Mouse (Mus musculus) forebrain, embryonic 14.5 days (tissue): ENCODE measurements around the gene Ahnak2. TPM values are rescaled to one million over a fixed set of nuclear protein-coding genes. Genes with fewer than 3 reads are reported as not detected.

Source experiments
- ATAC-seq: fragments of 200-750 bp; cut with Nextera tagmentation; 2 replicates; pipeline ENCODE4 v1.8.0; 2017; ENCODE audit warnings: mild to moderate bottlenecking, moderate library complexity
- DNase-seq: peaks from one replicate; pipeline ENCODE4 v3.0.0-alpha.2; 2015; ENCODE audit warnings: low spot score
- H3K27ac ChIP-seq: fragments of 300-500 bp; sonication (generic); 2 replicates; pipeline ENCODE4 v1.5.1; 2014; ENCODE audit warnings: low read depth, mild to moderate bottlenecking, control low read depth, low read length, moderate library complexity
- H3K27me3 ChIP-seq: fragments of 300-500 bp; sonication (generic); replicated peaks from 2 replicates; pipeline ENCODE4 v1.6.1; 2014; ENCODE audit warnings: low read length, control low read depth, mixed read lengths; ENCODE audit not compliant: control insufficient read depth, insufficient read depth
- H3K36me3 ChIP-seq: fragments of 300-500 bp; sonication (generic); 2 replicates; pipeline ENCODE4 v1.6.1; 2014; ENCODE audit warnings: low read length, control low read depth; ENCODE audit not compliant: control insufficient read depth, insufficient read depth
- H3K4me1 ChIP-seq: fragments of 300-500 bp; sonication (generic); 2 replicates; pipeline ENCODE4 v1.6.1; 2014; ENCODE audit warnings: antibody characterized with exemption, low read length, control low read depth; ENCODE audit not compliant: control insufficient read depth, insufficient read depth
- H3K4me2 ChIP-seq: fragments of 300-500 bp; sonication (generic); 2 replicates; pipeline ENCODE4 v1.6.1; 2014; ENCODE audit warnings: mild to moderate bottlenecking, control low read depth, low read length
- H3K4me3 ChIP-seq: fragments of 300-500 bp; sonication (generic); 2 replicates; pipeline ENCODE4 v1.5.1; 2014; ENCODE audit warnings: low read depth, low read length, control low read depth
- H3K9ac ChIP-seq: fragments of 300-500 bp; sonication (generic); 2 replicates; pipeline ENCODE4 v1.6.1; 2014; ENCODE audit warnings: mild to moderate bottlenecking, low read length, control low read depth, moderate library complexity
- H3K9me3 ChIP-seq: fragments of 300-500 bp; sonication (generic); replicated peaks from 2 replicates; pipeline ENCODE4 v1.6.1; 2016; ENCODE audit warnings: low read length, control low read depth, mixed read lengths; ENCODE audit not compliant: control insufficient read depth
- WGBS: fragments of 180-500 bp; shearing (Covaris S2); extraction: QIAGEN DNeasy Blood & Tissue Kit; methylation state at CpG from one replicate; pipeline ENCODE4 v1.1.7; 2014; 5-methylcytosine and 5-hydroxymethylcytosine counted together
- polyA plus RNA-seq: library from polyadenylated mRNA; unstranded; fragments of >200 nt; fragmentation: Nextera tagmentation; extraction: Ambion mirVana; gene quantifications from 2 replicates; pipeline ENCODE4 v1.2.1, GENCODE M21; 2014

Gene Ahnak2
- polyA plus RNA-seq, 1 experiment from 2014 or later: 0.29 TPM

DNA sequence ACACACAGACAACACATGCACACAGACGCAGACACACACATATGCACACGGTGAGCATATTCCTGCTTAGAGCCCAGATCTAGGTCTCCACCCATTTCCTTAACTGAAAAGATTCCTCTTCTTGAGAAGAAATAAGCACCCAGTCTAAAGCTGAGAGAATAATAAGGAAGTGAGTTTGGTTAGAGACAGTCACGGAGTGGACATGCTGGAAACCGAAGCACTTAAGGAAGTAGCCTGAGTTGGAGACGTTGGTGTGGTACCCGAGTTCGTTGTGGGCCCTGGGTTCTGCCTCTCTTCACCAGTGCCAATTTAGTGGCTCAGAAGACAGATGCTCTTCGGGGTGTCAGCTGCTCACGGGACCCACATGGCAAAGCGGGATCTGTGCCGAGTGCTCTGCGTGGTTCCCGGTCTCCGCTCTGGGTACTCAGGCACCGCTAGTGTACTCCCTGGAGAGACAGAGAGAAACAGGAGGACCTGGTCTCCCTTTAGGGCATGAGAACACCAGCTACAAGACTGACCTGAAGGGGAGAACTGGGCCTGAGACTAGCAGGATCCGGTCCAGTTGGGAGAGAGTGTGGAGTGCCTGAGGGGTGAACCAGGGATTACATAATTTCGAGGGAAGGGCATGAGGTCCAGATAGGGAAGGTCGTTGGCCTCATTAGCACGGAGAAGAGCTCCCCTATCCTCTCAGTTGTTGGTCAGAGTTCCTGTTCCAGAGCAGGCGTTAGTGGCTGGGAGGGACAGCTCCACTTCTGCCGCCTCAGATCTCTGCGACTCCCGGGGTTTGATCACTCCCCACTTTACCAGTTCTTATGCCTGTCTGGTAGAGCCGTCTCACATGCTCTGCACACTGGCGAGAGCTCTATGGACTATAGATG is 38.0 kb upstream of the Ahnak2 start:
- H3K27ac ChIP-seq: no peak overlapping the region
- H3K9me3 ChIP-seq: no peaks in the 10 kb centered on the region
- no peak overlapping the region for H3K4me3 ChIP-seq
- ATAC-seq (no peak), DNase-seq (no peak)
- no peaks in the 10 kb centered on the region for H3K4me1 ChIP-seq
- H3K4me2 ChIP-seq: no peak overlapping the region
- no peak overlapping the region for H3K9ac ChIP-seq
- 86% methylated on average over 25 of the region's 25 CpGs for WGBS
- no peaks in the 10 kb centered on the region for H3K36me3 ChIP-seq
- H3K27me3 ChIP-seq: no peaks in the 10 kb centered on the region

- Histone ChIP-seq H3K4me2 (no peak overlapping the region), H3K4me1 (peaks cover 11% of the 10 kb centered on the region), H3K27ac (no peak overlapping the region), H3K4me3 (no peak overlapping the region), H3K9ac (no peak overlapping the region), H3K27me3 (no peaks in the 10 kb centered on the region), H3K36me3 (peaks cover 13% of the 10 kb centered on the region), H3K9me3 (no peaks in the 10 kb centered on the region)
- WGBS: 78% methylated on average over 2 of the region's 2 CpGs
- DNase-seq (no peak), ATAC-seq (no peak)
Observed at GRCm38 (mm10) chr12:112835046-112835445, 32.6 kb upstream of the Ahnak2 start.

- peaks cover 11% of the 10 kb centered on the region for H3K4me1 ChIP-seq
- WGBS: 86% methylated on average over 6 of the region's 6 CpGs
- peaks cover 13% of the 10 kb centered on the region for H3K36me3 ChIP-seq
- H3K9me3 ChIP-seq: no peaks in the 10 kb centered on the region
- H3K27me3 ChIP-seq: no peaks in the 10 kb centered on the region
- DNase-seq: no peak
- no peak for ATAC-seq
- no peak overlapping the region for H3K4me2 ChIP-seq
- H3K27ac ChIP-seq: no peak overlapping the region
- no peak overlapping the region for H3K9ac ChIP-seq
- H3K4me3 ChIP-seq: no peak overlapping the region
Observed at GRCm38 (mm10) chr12:112833527-112833926, 31.1 kb upstream of the Ahnak2 start.

DNA sequence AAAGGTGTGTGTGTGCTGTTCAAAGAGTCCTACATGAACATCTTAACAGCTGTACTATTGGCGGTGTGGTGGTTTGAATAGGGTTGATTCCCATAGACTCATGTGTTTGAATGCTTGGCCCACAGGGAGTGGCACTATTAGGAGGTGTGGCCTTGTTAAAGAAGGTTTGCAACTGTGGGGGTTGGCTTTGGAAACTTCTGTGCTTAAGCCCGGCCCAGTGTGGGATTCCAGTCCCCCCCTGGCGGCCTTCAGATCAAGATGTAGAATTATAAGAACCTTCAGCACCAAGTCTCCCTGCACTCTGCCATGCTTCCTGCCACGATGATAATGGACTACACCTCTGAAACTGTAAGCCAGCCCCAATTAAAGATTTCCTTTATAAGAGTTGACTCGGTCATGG is 30.0 kb upstream of the Ahnak2 start:
- peaks cover 20% of the 10 kb centered on the region for H3K4me1 ChIP-seq
- H3K9me3 ChIP-seq: no peaks in the 10 kb centered on the region
- no peak for DNase-seq
- no peaks in the 10 kb centered on the region for H3K27me3 ChIP-seq
- H3K36me3 ChIP-seq: peaks cover 18% of the 10 kb centered on the region
- H3K4me2 ChIP-seq: no peak overlapping the region
- ATAC-seq: no peak
- no peak overlapping the region for H3K9ac ChIP-seq
- 96% methylated on average over 5 of the region's 5 CpGs for WGBS
- H3K27ac ChIP-seq: no peak overlapping the region
- no peak overlapping the region for H3K4me3 ChIP-seq

- Histone ChIP-seq H3K9ac (peak overlapping the region; percentile 81), H3K27me3 (no peaks in the 10 kb centered on the region), H3K4me2 (peak overlapping the region; percentile 69), H3K27ac (no peak overlapping the region), H3K9me3 (no peaks in the 10 kb centered on the region), H3K4me1 (peaks cover 33% of the 10 kb centered on the region), H3K36me3 (peaks cover 36% of the 10 kb centered on the region), H3K4me3 (peak overlapping the region; percentile 95)
- DNase-seq (no peak), ATAC-seq (no peak)
- WGBS: 85% methylated on average over 3 of the region's 3 CpGs
Observed at GRCm38 (mm10) chr12:112830570-112830969, 28.1 kb upstream of the Ahnak2 start.

GRCm38 (mm10) chr12:112830141-112830540 is 27.7 kb upstream of the Ahnak2 start:
- WGBS: 29% methylated on average over 2 of the region's 2 CpGs
- peaks cover 33% of the 10 kb centered on the region for H3K4me1 ChIP-seq
- H3K27ac ChIP-seq: peak overlapping the region; percentile 63

DNA sequence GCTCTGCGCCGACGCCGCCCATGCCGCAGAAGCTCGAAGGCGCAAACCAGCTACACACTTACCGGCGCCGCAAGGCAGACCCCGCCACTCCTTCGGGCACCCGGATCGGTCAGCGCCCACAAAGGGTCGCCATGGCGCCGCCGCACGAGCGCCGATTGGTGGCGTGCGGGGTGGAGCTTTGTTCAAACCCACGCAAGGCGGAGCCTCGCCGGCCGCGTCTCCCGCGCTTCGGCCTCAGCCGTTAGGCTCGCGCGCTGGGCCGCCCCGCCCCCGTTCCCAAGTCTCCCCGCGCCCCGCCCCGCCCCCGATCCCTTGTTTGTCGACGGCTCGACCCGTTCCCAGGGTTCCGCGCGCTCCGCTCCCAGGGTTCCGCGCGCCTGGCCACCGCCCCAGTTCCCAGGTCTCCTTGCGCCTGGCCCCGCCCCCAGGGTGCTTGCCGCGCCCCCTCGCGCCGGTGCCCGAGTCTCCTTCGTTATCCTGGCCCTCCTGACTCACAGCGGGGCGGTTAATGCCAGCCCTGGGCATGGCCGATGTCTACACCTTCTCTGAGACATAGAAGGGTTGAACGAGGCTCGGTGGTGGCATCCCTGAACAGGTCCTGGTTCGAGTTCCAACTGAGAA is 26.9 kb upstream of the Ahnak2 start, which contains the start of gene Cdca4:
Gene Cdca4, minus strand, starts transcription at position 180 of the 621 bp plus-strand sequence.
- peak within 1 kb of the TSS; percentile 95 for H3K4me3 ChIP-seq
- peak; percentile 98 for DNase-seq
- peak within 1 kb of the TSS; percentile 93 for H3K27ac ChIP-seq
- H3K4me1 ChIP-seq: peaks cover 33% of the 10 kb centered on the region
- no peaks in the 10 kb centered on the region for H3K27me3 ChIP-seq
- H3K9ac ChIP-seq: peak within 1 kb of the TSS; percentile 99
- H3K36me3 ChIP-seq: peaks cover 45% of the 10 kb centered on the region
- no peaks in the 10 kb centered on the region for H3K9me3 ChIP-seq
- under 1% methylated on average over 60 of the region's 72 CpGs for WGBS
- peak within 1 kb of the TSS; percentile 69 for H3K4me2 ChIP-seq
- peak; percentile 98 for ATAC-seq

More at GRCm38 (mm10) chr12:112830141-112830540, 27.7 kb upstream of the Ahnak2 start:
- H3K9me3 ChIP-seq: no peaks in the 10 kb centered on the region
- H3K27me3 ChIP-seq: no peaks in the 10 kb centered on the region
- ATAC-seq (no peak), DNase-seq (no peak)
- peak overlapping the region; percentile 95 for H3K4me3 ChIP-seq
- H3K9ac ChIP-seq: peak overlapping the region; percentile 81
- peak overlapping the region; percentile 69 for H3K4me2 ChIP-seq
- H3K36me3 ChIP-seq: peaks cover 38% of the 10 kb centered on the region

GRCm38 (mm10) chr12:112828501-112829243 is 26.2 kb upstream of the Ahnak2 start:
- Histone ChIP-seq H3K27me3 (no peaks in the 10 kb centered on the region), H3K4me1 (peaks cover 36% of the 10 kb centered on the region), H3K9ac (peak overlapping the region; percentile 99), H3K9me3 (no peaks in the 10 kb centered on the region), H3K4me3 (peak overlapping the region; percentile 95), H3K4me2 (peak overlapping the region; percentile 64), H3K27ac (peak overlapping the region; percentile 93), H3K36me3 (peaks cover 52% of the 10 kb centered on the region)
- ATAC-seq (peak; percentile 83), DNase-seq (no peak)
- under 1% methylated on average over 43 of the region's 51 CpGs for WGBS
